Mouse (Mus musculus): ENCODE results near the gene B3galt1. TPM values are rescaled to one million over a fixed set of nuclear protein-coding genes. Genes with fewer than 3 reads are reported as not detected.

Gene B3galt1
- polyA plus RNA-seq, 1 experiment from 2014 or later, result 8.3 TPM

GRCm38 (mm10) chr2:68079426-68080360 is 514.0 kb downstream of the B3galt1 start:
- Histone ChIP-seq H3K9me3 (ENCODE audit: control insufficient read depth, low read length) (no peaks in the 10 kb centered on the region), H3K9ac (ENCODE audit: low read depth, low read length) (no peak overlapping the region), H3K4me3 (ENCODE audit: low read depth, low read length) (no peak overlapping the region), H3K36me3 (ENCODE audit: control insufficient read depth, insufficient read depth, low read length) (no peaks in the 10 kb centered on the region), H3K4me1 (ENCODE audit: control insufficient read depth, insufficient read depth, low read length) (no peaks in the 10 kb centered on the region), H3K27me3 (replicated peaks; ENCODE audit: control insufficient read depth, insufficient read depth, low read length) (no peaks in the 10 kb centered on the region), H3K4me2 (ENCODE audit: low read depth, low read length) (no peak overlapping the region), H3K27ac (replicated peaks; ENCODE audit: low read depth, low read length) (no peak overlapping the region)
- 81% methylated on average over 5 of the region's 5 CpGs for WGBS
- ATAC-seq (ENCODE audit: low read depth) (peak; percentile 57; the same call in 1 of the 2 replicates), DNase-seq (ENCODE audit: low spot score) (no peak)

GRCm38 (mm10) chr2:68080872-68081280 is 515.2 kb downstream of the B3galt1 start:
- ATAC-seq (ENCODE audit: low read depth) (no peak), DNase-seq (ENCODE audit: low spot score) (no peak)
- no peaks in the 10 kb centered on the region for H3K9me3 ChIP-seq (ENCODE audit: control insufficient read depth, low read length)
- H3K4me2 ChIP-seq (ENCODE audit: low read depth, low read length), result no peak overlapping the region
- H3K4me3 ChIP-seq (ENCODE audit: low read depth, low read length), result no peak overlapping the region
- H3K4me1 ChIP-seq (ENCODE audit: control insufficient read depth, insufficient read depth, low read length), result no peaks in the 10 kb centered on the region
- H3K36me3 ChIP-seq (ENCODE audit: control insufficient read depth, insufficient read depth, low read length), result no peaks in the 10 kb centered on the region
- H3K9ac ChIP-seq (ENCODE audit: low read depth, low read length), result no peak overlapping the region
- H3K27me3 ChIP-seq (replicated peaks; ENCODE audit: control insufficient read depth, insufficient read depth, low read length), result no peaks in the 10 kb centered on the region
- no peak overlapping the region for H3K27ac ChIP-seq (replicated peaks; ENCODE audit: low read depth, low read length)

- Histone ChIP-seq H3K9me3 (ENCODE audit: control insufficient read depth, low read length) (no peaks in the 10 kb centered on the region), H3K4me3 (ENCODE audit: low read depth, low read length) (no peak overlapping the region), H3K27ac (replicated peaks; ENCODE audit: low read depth, low read length) (no peak overlapping the region), H3K4me2 (ENCODE audit: low read depth, low read length) (no peak overlapping the region), H3K9ac (ENCODE audit: low read depth, low read length) (no peak overlapping the region), H3K36me3 (ENCODE audit: control insufficient read depth, insufficient read depth, low read length) (no peaks in the 10 kb centered on the region), H3K4me1 (ENCODE audit: control insufficient read depth, insufficient read depth, low read length) (no peaks in the 10 kb centered on the region), H3K27me3 (replicated peaks; ENCODE audit: control insufficient read depth, insufficient read depth, low read length) (no peaks in the 10 kb centered on the region)
- WGBS, result 40% methylated on average over 1 of the region's 1 CpGs
- ATAC-seq (ENCODE audit: low read depth) (no peak), DNase-seq (ENCODE audit: low spot score) (peak; percentile 68)
Measured at GRCm38 (mm10) chr2:68084483-68084882, 518.8 kb downstream of the B3galt1 start.

- no peak overlapping the region for H3K27ac ChIP-seq (replicated peaks; ENCODE audit: low read depth, low read length)
- no peak overlapping the region for H3K9ac ChIP-seq (ENCODE audit: low read depth, low read length)
- no peaks in the 10 kb centered on the region for H3K4me1 ChIP-seq (ENCODE audit: control insufficient read depth, insufficient read depth, low read length)
- H3K36me3 ChIP-seq (ENCODE audit: control insufficient read depth, insufficient read depth, low read length), result no peaks in the 10 kb centered on the region
- H3K27me3 ChIP-seq (replicated peaks; ENCODE audit: control insufficient read depth, insufficient read depth, low read length), result no peaks in the 10 kb centered on the region
- 44% methylated on average over 4 of the region's 4 CpGs for WGBS
- no peaks in the 10 kb centered on the region for H3K9me3 ChIP-seq (ENCODE audit: control insufficient read depth, low read length)
- no peak for ATAC-seq (ENCODE audit: low read depth)
- H3K4me3 ChIP-seq (ENCODE audit: low read depth, low read length), result no peak overlapping the region
- no peak overlapping the region for H3K4me2 ChIP-seq (ENCODE audit: low read depth, low read length)
- no peak for DNase-seq (ENCODE audit: low spot score)
Measured at GRCm38 (mm10) chr2:68086101-68086500, 520.4 kb downstream of the B3galt1 start.

GRCm38 (mm10) chr2:68091559-68091958 is 525.9 kb downstream of the B3galt1 start:
- Histone ChIP-seq H3K4me3 (ENCODE audit: low read depth, low read length) (no peak overlapping the region), H3K4me1 (ENCODE audit: control insufficient read depth, insufficient read depth, low read length) (no peaks in the 10 kb centered on the region), H3K4me2 (ENCODE audit: low read depth, low read length) (no peak overlapping the region), H3K9ac (ENCODE audit: low read depth, low read length) (no peak overlapping the region), H3K27me3 (replicated peaks; ENCODE audit: control insufficient read depth, insufficient read depth, low read length) (no peaks in the 10 kb centered on the region), H3K36me3 (ENCODE audit: control insufficient read depth, insufficient read depth, low read length) (no peaks in the 10 kb centered on the region), H3K27ac (replicated peaks; ENCODE audit: low read depth, low read length) (no peak overlapping the region), H3K9me3 (ENCODE audit: control insufficient read depth, low read length) (no peaks in the 10 kb centered on the region)
- 84% methylated on average over 2 of the region's 2 CpGs for WGBS
- DNase-seq (ENCODE audit: low spot score), result no peak
- no peak for ATAC-seq (ENCODE audit: low read depth)

- H3K36me3 ChIP-seq (ENCODE audit: control insufficient read depth, insufficient read depth, low read length), result no peaks in the 10 kb centered on the region
- WGBS, result 59% methylated on average over 4 of the region's 4 CpGs
- H3K9ac ChIP-seq (ENCODE audit: low read depth, low read length), result no peak overlapping the region
- H3K27ac ChIP-seq (replicated peaks; ENCODE audit: low read depth, low read length), result no peak overlapping the region
- DNase-seq (ENCODE audit: low spot score), result no peak
- no peak overlapping the region for H3K4me2 ChIP-seq (ENCODE audit: low read depth, low read length)
- H3K9me3 ChIP-seq (ENCODE audit: control insufficient read depth, low read length), result no peaks in the 10 kb centered on the region
- H3K27me3 ChIP-seq (replicated peaks; ENCODE audit: control insufficient read depth, insufficient read depth, low read length), result no peaks in the 10 kb centered on the region
- H3K4me3 ChIP-seq (ENCODE audit: low read depth, low read length), result no peak overlapping the region
- ATAC-seq (ENCODE audit: low read depth), result no peak
- H3K4me1 ChIP-seq (ENCODE audit: control insufficient read depth, insufficient read depth, low read length), result no peaks in the 10 kb centered on the region
Measured at GRCm38 (mm10) chr2:68104641-68105040, 539.0 kb downstream of the B3galt1 start.

- Histone ChIP-seq H3K4me2 (ENCODE audit: low read depth, low read length) (no peak overlapping the region), H3K27ac (replicated peaks; ENCODE audit: low read depth, low read length) (no peak overlapping the region), H3K9me3 (ENCODE audit: control insufficient read depth, low read length) (no peaks in the 10 kb centered on the region), H3K9ac (ENCODE audit: low read depth, low read length) (no peak overlapping the region), H3K36me3 (ENCODE audit: control insufficient read depth, insufficient read depth, low read length) (no peaks in the 10 kb centered on the region), H3K4me1 (ENCODE audit: control insufficient read depth, insufficient read depth, low read length) (no peaks in the 10 kb centered on the region), H3K4me3 (ENCODE audit: low read depth, low read length) (no peak overlapping the region), H3K27me3 (replicated peaks; ENCODE audit: control insufficient read depth, insufficient read depth, low read length) (no peaks in the 10 kb centered on the region)
- ATAC-seq (ENCODE audit: low read depth) (no peak), DNase-seq (ENCODE audit: low spot score) (no peak)
- WGBS, result 64% methylated on average over 8 of the region's 8 CpGs
Measured at GRCm38 (mm10) chr2:68118076-68118475, 552.4 kb downstream of the B3galt1 start.

GRCm38 (mm10) chr2:68124751-68125150 is 559.1 kb downstream of the B3galt1 start:
- no peaks in the 10 kb centered on the region for H3K27me3 ChIP-seq (replicated peaks; ENCODE audit: control insufficient read depth, insufficient read depth, low read length)
- no peaks in the 10 kb centered on the region for H3K9me3 ChIP-seq (ENCODE audit: control insufficient read depth, low read length)
- no peaks in the 10 kb centered on the region for H3K36me3 ChIP-seq (ENCODE audit: control insufficient read depth, insufficient read depth, low read length)
- H3K4me1 ChIP-seq (ENCODE audit: control insufficient read depth, insufficient read depth, low read length), result no peaks in the 10 kb centered on the region
- ATAC-seq (ENCODE audit: low read depth) (no peak), DNase-seq (ENCODE audit: low spot score) (no peak)
- H3K9ac ChIP-seq (ENCODE audit: low read depth, low read length), result no peak overlapping the region
- H3K27ac ChIP-seq (replicated peaks; ENCODE audit: low read depth, low read length), result no peak overlapping the region
- no peak overlapping the region for H3K4me3 ChIP-seq (ENCODE audit: low read depth, low read length)
- WGBS, result 43% methylated on average over 6 of the region's 6 CpGs
- no peak overlapping the region for H3K4me2 ChIP-seq (ENCODE audit: low read depth, low read length)

GRCm38 (mm10) chr2:68141094-68141493 is 575.4 kb downstream of the B3galt1 start:
- Histone ChIP-seq H3K27ac (replicated peaks; ENCODE audit: low read depth, low read length) (no peak overlapping the region), H3K4me3 (ENCODE audit: low read depth, low read length) (no peak overlapping the region), H3K27me3 (replicated peaks; ENCODE audit: control insufficient read depth, insufficient read depth, low read length) (no peaks in the 10 kb centered on the region), H3K36me3 (ENCODE audit: control insufficient read depth, insufficient read depth, low read length) (no peaks in the 10 kb centered on the region), H3K9me3 (ENCODE audit: control insufficient read depth, low read length) (no peaks in the 10 kb centered on the region), H3K9ac (ENCODE audit: low read depth, low read length) (no peak overlapping the region), H3K4me2 (ENCODE audit: low read depth, low read length) (no peak overlapping the region), H3K4me1 (ENCODE audit: control insufficient read depth, insufficient read depth, low read length) (no peaks in the 10 kb centered on the region)
- ATAC-seq (ENCODE audit: low read depth), result no peak; the same call in 1 of the 2 replicates
- no peak for DNase-seq (ENCODE audit: low spot score)
- 91% methylated on average over 2 of the region's 2 CpGs for WGBS
